Mouse (Mus musculus): Measurements from ENCODE around the gene Fzd2. TPM values are rescaled to one million over a fixed set of nuclear protein-coding genes. Genes with fewer than 3 reads are reported as not detected.
A peak's percentile ranks its signal among the peaks of the same experiment; 100 is the strongest.
"Not testable (repeated sequence)": the region's sequence is repeated elsewhere in the genome, so short reads cannot be mapped to it uniquely, and the experiment has no call there.

The Fzd2 gene
- 35.9 and 38.1 TPM in 2 replicates for polyA plus RNA-seq (2015; fragmentation: Nextera tagmentation; extraction: Ambion mirVana)

- WGBS, result under 1% methylated on average over 17 of the region's 31 CpGs
- H3K9ac ChIP-seq, result peak within 1 kb of the TSS; percentile 89
Observed at GRCm38 (mm10) chr11:102604010-102604584, at the start of gene Fzd2. TSS of gene Fzd2 (plus strand) at chr11:102604396.

GRCm38 (mm10) chr11:102555400-102556030, 48.7 kb upstream of the Fzd2 start:
- peak overlapping the region; percentile 73 for H3K4me2 ChIP-seq
- no peaks in the 10 kb centered on the region for H3K9me3 ChIP-seq
- peak overlapping the region; percentile 99 for H3K9ac ChIP-seq
- H3K36me3 ChIP-seq, result no peaks in the 10 kb centered on the region
- peak overlapping the region; percentile 97 for H3K4me3 ChIP-seq
- WGBS, result under 1% methylated on average over 38 of the region's 39 CpGs
- peak; percentile 37; the same call in 1 of the 2 replicates for ATAC-seq (ENCODE audit: borderline replicate concordance, extremely low read depth, low FRiP score, low TSS enrichment)
- peaks cover 19% of the 10 kb centered on the region for H3K4me1 ChIP-seq
- H3K27ac ChIP-seq, result peak overlapping the region; percentile 93
- 0 out of 2 replicates have a peak, but pooled peaks cover 3% of the 10 kb centered on the region for H3K27me3 ChIP-seq

More at GRCm38 (mm10) chr11:102604010-102604584, at the start of gene Fzd2:
- H3K36me3 ChIP-seq, result no peaks in the 10 kb centered on the region
- peak within 1 kb of the TSS; percentile 60 for H3K4me3 ChIP-seq
- H3K27ac ChIP-seq, result peak within 1 kb of the TSS; percentile 98
- ATAC-seq (ENCODE audit: borderline replicate concordance, extremely low read depth, low FRiP score, low TSS enrichment), result peak; percentile 93
- no peaks in the 10 kb centered on the region for H3K9me3 ChIP-seq
- peak within 1 kb of the TSS; percentile 81 for H3K4me2 ChIP-seq
- peaks cover 11% of the 10 kb centered on the region for H3K27me3 ChIP-seq
- H3K4me1 ChIP-seq, result peaks cover 14% of the 10 kb centered on the region

DNA sequence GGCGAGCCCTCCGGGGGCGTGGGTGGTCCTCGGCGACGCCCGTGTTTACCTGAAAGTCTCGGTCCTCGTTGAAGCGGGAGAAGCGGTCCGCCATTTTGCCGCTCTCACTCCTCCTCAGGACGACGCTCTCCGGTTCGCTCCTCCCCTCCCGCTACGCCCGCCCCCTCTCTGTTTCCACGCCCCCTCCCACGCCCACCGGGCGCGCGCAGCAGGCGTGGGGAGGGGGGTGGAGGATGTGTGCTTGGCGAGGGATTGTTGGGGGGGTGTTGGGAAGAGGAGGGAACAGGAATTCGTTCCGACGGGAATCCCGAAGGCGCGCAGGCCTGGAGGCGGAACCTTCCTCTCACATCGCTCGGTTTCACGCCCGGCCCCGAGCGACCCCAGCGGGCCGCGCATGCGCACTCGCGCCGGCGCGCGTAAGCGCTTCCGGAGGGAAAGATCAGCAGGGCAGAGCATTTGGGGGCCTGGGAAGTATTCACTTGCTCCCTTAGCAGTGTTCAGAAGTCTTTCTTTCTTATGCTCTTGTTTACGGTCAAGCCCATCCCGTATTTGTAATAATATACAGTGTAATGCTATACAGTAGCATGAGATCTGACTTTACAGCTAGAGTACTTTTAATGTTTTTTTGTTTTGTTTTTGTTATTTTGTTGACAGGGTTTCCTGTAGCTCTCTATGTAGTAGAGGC, 48.0 kb upstream of the Fzd2 start, which contains the start of gene Gpatch8:
Gpatch8 (minus strand) TSS at position 362 of the 685 bp plus-strand sequence.
- ATAC-seq (ENCODE audit: borderline replicate concordance, extremely low read depth, low FRiP score, low TSS enrichment), result peak; percentile 99
- Histone ChIP-seq H3K9me3 (no peaks in the 10 kb centered on the region), H3K9ac (peak within 1 kb of the TSS; percentile 99), H3K4me2 (peak within 1 kb of the TSS; percentile 73), H3K36me3 (no peaks in the 10 kb centered on the region), H3K4me1 (peaks cover 19% of the 10 kb centered on the region), H3K4me3 (peak within 1 kb of the TSS; percentile 97), H3K27ac (peak within 1 kb of the TSS; percentile 93), H3K27me3 (0 out of 2 replicates have a peak, but pooled peaks cover 3% of the 10 kb centered on the region)
- under 1% methylated on average over 38 of the region's 55 CpGs for WGBS

DNA sequence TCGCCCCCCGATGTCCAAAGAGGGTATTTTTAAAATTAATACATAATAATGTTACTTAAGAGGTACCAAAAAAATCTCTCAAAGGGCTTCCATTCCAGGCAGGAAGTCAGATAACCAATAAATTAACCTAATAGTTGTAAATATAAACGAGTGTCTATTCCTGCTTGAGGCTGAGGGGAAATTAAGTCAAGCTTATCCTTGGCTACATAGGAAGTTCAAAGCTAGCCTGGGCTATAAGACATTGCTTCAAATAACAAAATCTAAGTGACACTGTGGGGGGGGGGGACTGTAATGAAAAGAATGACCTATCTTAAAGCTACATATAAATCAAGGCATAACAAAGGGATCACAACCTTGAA, 47.5 kb upstream of the Fzd2 start:
- Histone ChIP-seq H3K4me1 (peaks cover 19% of the 10 kb centered on the region), H3K36me3 (no peaks in the 10 kb centered on the region), H3K4me2 (peak overlapping the region; percentile 52), H3K9ac (no peak overlapping the region), H3K9me3 (no peaks in the 10 kb centered on the region), H3K27ac (peak overlapping the region; percentile 93), H3K4me3 (peak overlapping the region; percentile 97), H3K27me3 (0 out of 2 replicates have a peak, but pooled peaks cover 3% of the 10 kb centered on the region)
- ATAC-seq (ENCODE audit: borderline replicate concordance, extremely low read depth, low FRiP score, low TSS enrichment), result no peak
- 9% methylated on average over 3 of the region's 3 CpGs for WGBS

GRCm38 (mm10) chr11:102557386-102557785, 46.8 kb upstream of the Fzd2 start:
- H3K36me3 ChIP-seq, result no peaks in the 10 kb centered on the region
- H3K4me3 ChIP-seq, result no peak overlapping the region
- no peaks in the 10 kb centered on the region for H3K9me3 ChIP-seq
- H3K27ac ChIP-seq, result no peak overlapping the region
- 85% methylated on average over 1 of the region's 1 CpGs for WGBS
- no peak overlapping the region for H3K9ac ChIP-seq
- peaks cover 19% of the 10 kb centered on the region for H3K4me1 ChIP-seq
- no peak for ATAC-seq (ENCODE audit: borderline replicate concordance, extremely low read depth, low FRiP score, low TSS enrichment)
- 0 out of 2 replicates have a peak, but pooled peaks cover 3% of the 10 kb centered on the region for H3K27me3 ChIP-seq
- H3K4me2 ChIP-seq, result no peak overlapping the region

DNA sequence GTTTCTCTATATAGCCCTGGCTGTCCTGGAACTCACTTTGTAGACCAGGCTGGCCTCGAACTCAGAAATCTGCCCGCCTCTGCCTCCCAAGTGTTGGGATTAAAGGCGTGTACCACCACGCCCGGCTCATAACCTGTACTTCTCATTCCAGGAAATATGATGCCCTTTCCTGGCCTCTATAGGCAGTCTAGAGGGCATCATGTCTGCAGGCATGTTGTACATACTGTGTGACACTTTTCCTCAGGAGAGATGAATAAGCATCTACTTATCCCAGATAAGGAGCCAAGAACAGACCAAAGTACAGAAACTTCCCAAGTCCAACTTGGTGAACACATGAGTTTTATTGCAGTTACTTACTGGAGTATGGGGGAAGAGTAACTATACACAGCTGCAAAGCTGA, 45.5 kb upstream of the Fzd2 start:
- H3K4me3 ChIP-seq, result no peak overlapping the region
- 88% methylated on average over 5 of the region's 5 CpGs for WGBS
- no peak overlapping the region for H3K27ac ChIP-seq
- no peak overlapping the region for H3K4me2 ChIP-seq
- 0 out of 2 replicates have a peak, but pooled peaks cover 3% of the 10 kb centered on the region for H3K27me3 ChIP-seq
- no peak for ATAC-seq (ENCODE audit: borderline replicate concordance, extremely low read depth, low FRiP score, low TSS enrichment)
- no peaks in the 10 kb centered on the region for H3K9me3 ChIP-seq
- peaks cover 17% of the 10 kb centered on the region for H3K4me1 ChIP-seq
- H3K9ac ChIP-seq, result no peak overlapping the region
- H3K36me3 ChIP-seq, result no peaks in the 10 kb centered on the region

GRCm38 (mm10) chr11:102564952-102565671, 39.1 kb upstream of the Fzd2 start:
- Histone ChIP-seq H3K4me2 (peak overlapping the region; percentile 26), H3K27ac (peak overlapping the region; percentile 57)
- H3K36me3 ChIP-seq; H3K9me3 ChIP-seq; H3K4me3 ChIP-seq; H3K4me1 ChIP-seq; H3K27me3 ChIP-seq; H3K9ac ChIP-seq; ATAC-seq (ENCODE audit: borderline replicate concordance, extremely low read depth, low FRiP score, low TSS enrichment): not testable (repeated sequence)
- 44% methylated on average over 14 of the region's 14 CpGs for WGBS

- no peak for ATAC-seq (ENCODE audit: borderline replicate concordance, extremely low read depth, low FRiP score, low TSS enrichment)
- Histone ChIP-seq H3K27ac (peak overlapping the region; percentile 57), H3K4me1 (no peaks in the 10 kb centered on the region), H3K4me3 (no peak overlapping the region), H3K9me3 (no peaks in the 10 kb centered on the region), H3K36me3 (no peaks in the 10 kb centered on the region), H3K4me2 (peak overlapping the region; percentile 26), H3K27me3 (no peaks in the 10 kb centered on the region), H3K9ac (no peak overlapping the region)
Observed at GRCm38 (mm10) chr11:102565741-102566140, 38.5 kb upstream of the Fzd2 start.

GRCm38 (mm10) chr11:102566290-102566689, 37.9 kb upstream of the Fzd2 start:
- Histone ChIP-seq H3K27me3 (no peaks in the 10 kb centered on the region), H3K27ac (no peak overlapping the region), H3K4me3 (no peak overlapping the region), H3K9ac (no peak overlapping the region), H3K36me3 (no peaks in the 10 kb centered on the region), H3K4me1 (no peaks in the 10 kb centered on the region), H3K9me3 (no peaks in the 10 kb centered on the region), H3K4me2 (no peak overlapping the region)
- 67% methylated on average over 1 of the region's 1 CpGs for WGBS
- ATAC-seq (ENCODE audit: borderline replicate concordance, extremely low read depth, low FRiP score, low TSS enrichment), result no peak

- no peak for ATAC-seq (ENCODE audit: borderline replicate concordance, extremely low read depth, low FRiP score, low TSS enrichment)
- H3K9ac ChIP-seq, result no peak overlapping the region
Observed at GRCm38 (mm10) chr11:102567157-102567556, 37.0 kb upstream of the Fzd2 start.

DNA sequence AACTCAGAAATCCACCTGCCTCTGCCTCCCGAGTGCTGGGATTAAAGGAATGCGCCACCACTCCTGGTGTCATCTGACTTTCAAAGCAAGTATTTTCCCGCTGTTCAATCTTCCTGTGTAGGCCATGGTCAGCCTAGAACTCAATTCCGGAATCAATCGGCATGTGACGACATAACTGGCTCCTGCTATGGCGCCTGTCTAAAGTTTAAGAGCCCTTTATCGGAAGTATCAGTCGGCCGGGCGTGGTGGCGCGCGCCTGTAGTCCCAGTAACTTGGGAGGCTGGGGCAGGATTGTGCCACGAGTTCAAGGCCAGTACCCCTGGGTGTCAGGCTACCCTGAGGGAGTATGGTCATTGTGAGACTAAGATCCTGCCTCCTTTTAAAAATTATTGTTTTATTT, 36.5 kb upstream of the Fzd2 start:
- H3K36me3 ChIP-seq, result no peaks in the 10 kb centered on the region
- no peak overlapping the region for H3K9ac ChIP-seq
- no peaks in the 10 kb centered on the region for H3K4me1 ChIP-seq
- H3K4me2 ChIP-seq, result no peak overlapping the region
- no peak overlapping the region for H3K4me3 ChIP-seq
- no peaks in the 10 kb centered on the region for H3K9me3 ChIP-seq
- H3K27ac ChIP-seq, result no peak overlapping the region
- WGBS, result 95% methylated on average over 15 of the region's 15 CpGs
- H3K27me3 ChIP-seq, result no peaks in the 10 kb centered on the region
- no peak for ATAC-seq (ENCODE audit: borderline replicate concordance, extremely low read depth, low FRiP score, low TSS enrichment)

More at GRCm38 (mm10) chr11:102567157-102567556, 37.0 kb upstream of the Fzd2 start:
- no peak overlapping the region for H3K27ac ChIP-seq
- WGBS, result 84% methylated on average over 6 of the region's 6 CpGs
- no peaks in the 10 kb centered on the region for H3K9me3 ChIP-seq
- no peak overlapping the region for H3K4me3 ChIP-seq
- no peaks in the 10 kb centered on the region for H3K4me1 ChIP-seq
- H3K27me3 ChIP-seq, result no peaks in the 10 kb centered on the region
- H3K36me3 ChIP-seq, result no peaks in the 10 kb centered on the region
- H3K4me2 ChIP-seq, result no peak overlapping the region

Measured in lung, embryonic 15.5 days (tissue).